Mouse (Mus musculus) heart, embryonic 13.5 days (tissue): ENCODE data around the gene 1700001C19Rik. TPM values are rescaled to one million over a fixed set of nuclear protein-coding genes. Genes with fewer than 3 reads are reported as not detected.
"Not testable (repeated sequence)": the region's sequence is repeated elsewhere in the genome, so short reads cannot be mapped to it uniquely, and the experiment has no call there.

Source experiments
- ATAC-seq: fragments of 200-750 bp; cut with Nextera tagmentation; 2 replicates; pipeline ENCODE4 v1.8.0; 2017; ENCODE audit warnings: moderate TSS enrichment; ENCODE audit not compliant: insufficient number of reproducible peaks, low FRiP score, low TSS enrichment; ENCODE audit errors: extremely low read depth
- H3K27ac ChIP-seq: fragments of 300-500 bp; sonication (generic); replicated peaks from 2 replicates; pipeline ENCODE4 v1.5.1; 2015; ENCODE audit warnings: moderate library complexity, mild to moderate bottlenecking, inconsistent platforms
- H3K27me3 ChIP-seq: fragments of 300-500 bp; sonication (generic); replicated peaks from 2 replicates; pipeline ENCODE4 v1.6.1; 2015; ENCODE audit warnings: mild to moderate bottlenecking, inconsistent platforms
- H3K36me3 ChIP-seq: fragments of 300-500 bp; sonication (generic); 2 replicates; pipeline ENCODE4 v1.6.1; 2015; ENCODE audit warnings: mild to moderate bottlenecking, inconsistent platforms
- H3K4me1 ChIP-seq: fragments of 300-500 bp; sonication (generic); 2 replicates; pipeline ENCODE4 v1.6.1; 2015; ENCODE audit warnings: inconsistent platforms
- H3K4me2 ChIP-seq: fragments of 300-500 bp; sonication (generic); 2 replicates; pipeline ENCODE4 v1.6.1; 2015; ENCODE audit warnings: inconsistent platforms, mild to moderate bottlenecking, moderate library complexity
- H3K4me3 ChIP-seq: fragments of 300-500 bp; sonication (generic); 2 replicates; pipeline ENCODE4 v1.5.1; 2015; ENCODE audit warnings: moderate library complexity, mild to moderate bottlenecking, inconsistent platforms
- H3K9ac ChIP-seq: fragments of 300-500 bp; sonication (generic); 2 replicates; pipeline ENCODE4 v1.6.1; 2015; ENCODE audit warnings: inconsistent platforms, mild to moderate bottlenecking, moderate library complexity
- H3K9me3 ChIP-seq: fragments of 300-500 bp; sonication (generic); 2 replicates; pipeline ENCODE4 v1.6.1; 2016; ENCODE audit warnings: inconsistent platforms
- WGBS: fragments of 180-500 bp; shearing (Covaris S2); methylation state at CpG from one replicate; pipeline ENCODE4 v1.1.7; 2015; ENCODE audit warnings: mixed read lengths; 5-methylcytosine and 5-hydroxymethylcytosine counted together
- polyA plus RNA-seq: library from polyadenylated mRNA; unstranded; fragments of >200 nt; fragmentation: Nextera tagmentation; extraction: Ambion mirVana; gene quantifications from 2 replicates; pipeline ENCODE4 v1.2.1, GENCODE M21; 2015

The 1700001C19Rik gene
- polyA plus RNA-seq, 1 experiment from 2014 or later, result 0.66 TPM

DNA sequence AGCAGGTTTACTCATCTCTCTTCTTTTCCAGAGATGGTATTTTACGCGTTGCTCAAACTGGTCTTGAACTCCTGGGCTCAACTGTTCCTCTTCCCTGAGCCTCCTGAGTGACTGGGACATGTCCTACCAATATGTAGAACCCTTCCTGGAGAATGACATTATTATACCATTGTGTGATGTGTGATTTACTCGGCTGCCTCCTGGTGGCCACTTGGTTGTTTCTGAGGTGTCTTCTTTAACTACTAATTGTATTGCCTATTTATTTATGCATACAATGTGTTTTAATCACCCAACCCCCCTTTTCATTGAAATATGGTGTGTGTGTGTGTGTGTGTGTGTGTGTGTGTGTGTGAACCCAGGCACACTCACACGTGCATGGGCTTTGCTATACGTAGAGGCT is 6.4 kb downstream of the 1700001C19Rik start:
- Histone ChIP-seq H3K9ac (no peak overlapping the region), H3K36me3 (no peaks in the 10 kb centered on the region), H3K4me2 (no peak overlapping the region), H3K4me1 (peaks cover 10% of the 10 kb centered on the region; the same call in 1 of the 2 replicates), H3K27me3 (no peaks in the 10 kb centered on the region; the same call in 1 of the 2 replicates), H3K4me3 (no peak overlapping the region), H3K27ac (no peak overlapping the region), H3K9me3 (no peaks in the 10 kb centered on the region)
- 63% methylated on average over 5 of the region's 5 CpGs for WGBS
- no peak for ATAC-seq

DNA sequence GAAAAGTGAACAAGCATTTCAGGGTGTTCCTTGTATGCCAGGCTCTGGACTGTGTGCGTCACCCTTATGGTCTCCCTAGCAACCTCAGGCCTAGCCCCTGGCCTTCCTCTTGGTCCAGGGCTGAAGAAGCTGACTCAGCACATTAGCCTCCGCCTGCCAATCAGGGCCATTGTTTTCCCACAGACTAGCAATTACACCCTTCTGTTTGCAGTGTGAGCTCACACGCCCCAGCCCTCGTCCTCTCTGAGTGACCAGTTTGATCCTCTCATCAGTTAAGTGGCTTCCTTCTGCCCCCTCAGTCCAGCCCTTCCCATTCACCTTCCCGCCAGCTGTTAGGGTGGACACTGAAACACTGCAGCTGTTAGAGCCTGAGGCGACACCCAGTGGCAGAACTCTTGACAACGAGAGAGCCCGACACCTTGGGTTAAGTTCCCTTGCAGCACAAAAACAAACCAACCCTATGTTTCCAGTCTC is 8.3 kb downstream of the 1700001C19Rik start:
- ATAC-seq, result no peak
- H3K9ac ChIP-seq, result no peak overlapping the region
- WGBS, result 8% methylated on average over 8 of the region's 8 CpGs

DNA sequence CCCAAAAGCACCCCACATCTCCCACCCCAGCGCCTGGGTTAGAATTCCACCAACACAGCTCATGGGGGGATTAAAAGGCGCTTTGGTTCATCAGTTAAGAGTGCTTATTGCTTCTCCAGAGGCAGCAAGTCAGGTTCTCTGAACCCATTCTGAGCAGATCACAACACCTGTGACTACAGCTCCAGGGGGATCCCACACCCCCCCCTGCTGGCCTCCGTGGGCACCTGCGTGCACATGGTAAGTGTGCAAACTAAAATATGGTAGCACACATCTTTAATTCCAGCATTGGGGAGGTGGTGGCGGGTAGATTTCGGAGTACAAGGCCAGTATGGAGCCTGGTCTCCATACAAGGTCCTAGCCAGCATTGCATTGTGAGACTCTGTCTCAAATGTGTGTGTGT is 9.9 kb downstream of the 1700001C19Rik start:
- Histone ChIP-seq H3K27ac (no peak overlapping the region), H3K9me3 (no peaks in the 10 kb centered on the region), H3K4me1 (peaks cover 12% of the 10 kb centered on the region; the same call in 1 of the 2 replicates), H3K4me2 (no peak overlapping the region), H3K9ac (no peak overlapping the region), H3K27me3 (no peaks in the 10 kb centered on the region; the same call in 1 of the 2 replicates), H3K4me3 (no peak overlapping the region), H3K36me3 (no peaks in the 10 kb centered on the region)
- no peak for ATAC-seq
- WGBS, result 71% methylated on average over 6 of the region's 6 CpGs

More for the DNA sequence above, 8.3 kb downstream of the 1700001C19Rik start:
- Histone ChIP-seq H3K27ac (no peak overlapping the region), H3K27me3 (no peaks in the 10 kb centered on the region; the same call in 1 of the 2 replicates), H3K4me3 (no peak overlapping the region), H3K4me2 (peak overlapping the region; percentile 45), H3K9me3 (no peaks in the 10 kb centered on the region), H3K36me3 (no peaks in the 10 kb centered on the region), H3K4me1 (peaks cover 17% of the 10 kb centered on the region; the same call in 1 of the 2 replicates)

DNA sequence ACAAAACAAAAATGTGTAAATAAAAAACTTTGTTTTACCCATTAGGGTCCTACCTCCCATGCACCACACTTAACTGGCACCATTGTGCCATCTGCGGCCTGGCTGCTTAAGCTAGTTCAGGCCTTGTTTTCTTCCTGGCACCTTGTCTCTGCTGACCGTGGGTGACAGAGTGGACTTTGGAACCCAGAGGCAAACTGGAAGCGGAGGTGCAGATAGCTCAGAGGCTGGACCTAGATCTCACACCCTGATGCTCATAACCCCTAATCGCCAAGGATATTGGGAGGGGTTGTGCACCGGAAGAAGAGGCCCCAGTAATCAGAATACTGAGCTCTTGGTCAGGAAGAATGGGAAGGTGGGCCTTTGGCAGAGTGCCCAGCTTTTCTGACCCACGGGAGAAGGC is 13.0 kb downstream of the 1700001C19Rik start:
- 60% methylated on average over 6 of the region's 6 CpGs for WGBS
- Histone ChIP-seq H3K4me2 (no peak overlapping the region), H3K27me3 (no peaks in the 10 kb centered on the region), H3K27ac (no peak overlapping the region), H3K9ac (no peak overlapping the region), H3K36me3 (no peaks in the 10 kb centered on the region), H3K4me1 (peaks cover 12% of the 10 kb centered on the region; the same call in 1 of the 2 replicates), H3K9me3 (no peaks in the 10 kb centered on the region), H3K4me3 (no peak overlapping the region)
- no peak for ATAC-seq

DNA sequence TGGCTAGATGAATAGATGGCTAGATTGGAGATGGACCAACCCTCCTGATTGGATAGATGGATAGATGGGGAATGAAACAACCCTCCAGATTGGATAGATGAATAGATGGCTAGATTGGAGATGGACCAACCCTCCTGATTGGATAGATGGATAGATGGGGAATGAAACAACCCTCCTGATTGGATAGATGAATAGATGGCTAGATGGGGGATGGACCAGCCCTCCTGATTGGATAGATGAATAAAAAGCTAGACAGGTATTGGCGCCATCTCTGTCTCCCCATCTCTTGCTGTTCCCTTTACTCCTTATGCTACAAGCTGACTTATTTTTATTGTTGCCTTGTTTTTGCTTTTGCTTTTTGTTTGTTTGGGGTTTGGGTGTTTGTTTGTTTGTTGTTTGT is 14.6 kb downstream of the 1700001C19Rik start:
- not testable (repeated sequence) for H3K9ac ChIP-seq, H3K4me3 ChIP-seq, H3K27me3 ChIP-seq, H3K4me2 ChIP-seq, ATAC-seq, H3K27ac ChIP-seq, H3K36me3 ChIP-seq, H3K4me1 ChIP-seq, H3K9me3 ChIP-seq
- WGBS, result 83% methylated on average over 1 of the region's 1 CpGs

DNA sequence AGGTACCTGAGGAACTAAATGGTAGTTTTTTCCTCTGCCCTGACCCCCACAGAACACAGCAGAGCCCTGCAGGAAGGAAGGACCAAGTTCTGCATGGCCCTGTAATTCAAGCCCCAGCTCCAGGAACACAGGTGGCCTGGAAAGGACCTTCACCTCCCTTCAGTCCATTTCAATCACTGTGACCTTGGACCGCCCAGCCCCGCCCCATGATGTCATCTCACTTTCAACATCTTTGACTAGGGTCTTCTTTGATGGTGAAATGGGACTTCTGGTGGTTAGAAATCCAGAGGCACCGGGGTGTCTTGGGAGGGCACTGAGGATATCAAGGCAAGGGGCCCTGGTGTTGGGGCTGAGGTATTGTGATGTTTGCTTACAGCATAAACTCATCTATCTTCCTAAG is 15.6 kb downstream of the 1700001C19Rik start:
- Histone ChIP-seq H3K9ac (no peak overlapping the region), H3K36me3 (no peaks in the 10 kb centered on the region), H3K27ac (no peak overlapping the region), H3K9me3 (no peaks in the 10 kb centered on the region), H3K4me1 (0 out of 2 replicates have a peak, but pooled peaks cover 6% of the 10 kb centered on the region), H3K4me2 (no peak overlapping the region), H3K4me3 (no peak overlapping the region), H3K27me3 (no peaks in the 10 kb centered on the region)
- ATAC-seq, result no peak
- WGBS, result 83% methylated on average over 3 of the region's 3 CpGs

DNA sequence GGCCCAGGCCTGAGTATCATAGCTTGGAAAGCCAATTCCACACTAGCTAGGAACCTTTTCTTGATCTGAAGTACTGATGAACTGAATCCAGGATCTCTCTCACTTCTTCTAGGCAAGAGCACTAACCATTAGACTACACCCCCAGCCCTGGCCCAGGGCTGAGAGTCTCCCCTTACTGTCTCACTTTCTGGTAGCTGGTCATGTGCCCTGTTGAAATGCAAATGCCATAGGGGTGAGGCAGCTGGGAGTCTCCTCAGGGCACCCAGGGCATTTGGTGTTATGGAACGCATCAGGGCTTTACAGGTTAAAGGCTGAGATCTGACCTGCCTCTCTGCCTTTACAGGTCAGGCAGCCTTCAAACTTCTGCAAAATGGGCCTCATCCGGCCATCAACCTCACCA is 17.0 kb downstream of the 1700001C19Rik start:
- no peak overlapping the region for H3K4me2 ChIP-seq
- 67% methylated on average over 2 of the region's 2 CpGs for WGBS
- H3K4me1 ChIP-seq, result 0 out of 2 replicates have a peak, but pooled peaks cover 6% of the 10 kb centered on the region
- no peaks in the 10 kb centered on the region; the same call in 1 of the 2 replicates for H3K9me3 ChIP-seq
- ATAC-seq, result no peak
- no peak overlapping the region for H3K4me3 ChIP-seq
- peaks cover 10% of the 10 kb centered on the region; the same call in 1 of the 2 replicates for H3K27me3 ChIP-seq
- H3K9ac ChIP-seq, result no peak overlapping the region
- no peaks in the 10 kb centered on the region for H3K36me3 ChIP-seq
- no peak overlapping the region for H3K27ac ChIP-seq

DNA sequence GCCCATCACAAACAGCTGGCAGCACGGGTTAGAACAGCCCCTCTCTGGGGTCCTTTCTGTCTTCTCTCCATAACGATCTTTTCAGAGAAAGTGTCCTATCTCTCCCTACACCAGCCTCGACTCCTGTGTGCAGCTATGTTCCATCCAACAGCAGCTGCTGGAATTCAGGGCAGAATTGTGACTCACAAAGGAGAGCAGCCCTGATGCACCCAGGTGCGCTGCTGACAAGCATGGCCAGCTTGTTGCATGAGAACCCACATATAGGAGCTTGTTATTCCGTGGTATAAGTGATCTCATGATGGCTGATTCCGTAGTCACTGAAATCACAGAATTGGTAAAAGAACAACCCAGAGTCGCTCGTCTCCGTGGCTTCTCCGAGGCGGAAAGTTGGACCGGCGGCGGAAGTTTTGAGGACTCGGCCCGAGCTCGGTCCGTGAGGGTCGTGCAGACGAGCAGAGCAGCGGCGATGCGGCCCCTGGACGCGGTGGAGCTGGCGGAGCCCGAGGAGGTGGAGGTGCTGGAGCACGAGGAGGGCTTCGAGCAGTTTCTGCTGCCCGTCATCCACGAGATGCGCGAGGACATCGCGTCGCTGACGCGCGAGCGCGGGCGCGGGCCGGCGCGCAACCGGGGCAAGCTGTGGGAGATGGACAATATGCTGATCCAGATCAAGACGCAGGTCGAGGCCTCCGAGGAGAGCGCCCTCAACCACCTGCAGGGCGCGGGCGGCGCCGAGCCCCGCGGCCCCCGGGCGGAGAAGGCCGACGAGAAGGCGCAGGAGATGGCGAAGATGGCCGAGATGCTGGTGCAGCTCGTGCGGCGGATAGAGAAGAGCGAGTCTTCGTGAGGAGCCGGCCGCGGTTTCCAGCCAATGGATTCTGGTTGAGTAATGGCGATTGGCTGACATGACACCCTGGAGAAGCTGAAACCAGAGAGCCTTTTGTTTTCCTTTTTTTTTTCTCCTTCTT is 27.0 kb downstream of the 1700001C19Rik start:
- peak overlapping the region; percentile 72 for H3K4me2 ChIP-seq
- H3K27me3 ChIP-seq, result peaks cover 85% of the 10 kb centered on the region
- not testable (repeated sequence) for H3K9me3 ChIP-seq, H3K27ac ChIP-seq, H3K4me1 ChIP-seq, ATAC-seq, H3K36me3 ChIP-seq
- WGBS, result 4% methylated on average over 74 of the region's 74 CpGs
- peak overlapping the region; percentile 50 for H3K4me3 ChIP-seq
- 0 out of 2 replicates have a peak overlapping the region, but pooled peaks have one; percentile 56 for H3K9ac ChIP-seq

DNA sequence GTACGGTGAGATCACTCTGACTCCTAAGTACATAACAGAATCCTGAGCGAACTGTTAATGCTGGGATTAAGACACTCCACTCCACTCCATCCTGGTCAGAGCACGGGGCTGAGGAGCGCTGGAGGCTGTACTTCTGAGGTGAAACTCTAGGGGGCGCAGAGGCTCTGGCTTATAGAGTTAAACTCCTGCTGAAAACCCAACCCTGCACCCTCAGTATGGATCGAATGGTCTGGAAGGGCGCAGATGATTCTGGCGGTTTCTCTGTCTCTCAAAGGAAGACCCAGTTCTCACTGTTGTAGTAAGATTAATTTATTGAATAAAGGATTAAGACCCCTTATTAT is 28.6 kb downstream of the 1700001C19Rik start:
- peaks cover 83% of the 10 kb centered on the region for H3K27me3 ChIP-seq
- WGBS, result 27% methylated on average over 8 of the region's 8 CpGs
- no peak for ATAC-seq

DNA sequence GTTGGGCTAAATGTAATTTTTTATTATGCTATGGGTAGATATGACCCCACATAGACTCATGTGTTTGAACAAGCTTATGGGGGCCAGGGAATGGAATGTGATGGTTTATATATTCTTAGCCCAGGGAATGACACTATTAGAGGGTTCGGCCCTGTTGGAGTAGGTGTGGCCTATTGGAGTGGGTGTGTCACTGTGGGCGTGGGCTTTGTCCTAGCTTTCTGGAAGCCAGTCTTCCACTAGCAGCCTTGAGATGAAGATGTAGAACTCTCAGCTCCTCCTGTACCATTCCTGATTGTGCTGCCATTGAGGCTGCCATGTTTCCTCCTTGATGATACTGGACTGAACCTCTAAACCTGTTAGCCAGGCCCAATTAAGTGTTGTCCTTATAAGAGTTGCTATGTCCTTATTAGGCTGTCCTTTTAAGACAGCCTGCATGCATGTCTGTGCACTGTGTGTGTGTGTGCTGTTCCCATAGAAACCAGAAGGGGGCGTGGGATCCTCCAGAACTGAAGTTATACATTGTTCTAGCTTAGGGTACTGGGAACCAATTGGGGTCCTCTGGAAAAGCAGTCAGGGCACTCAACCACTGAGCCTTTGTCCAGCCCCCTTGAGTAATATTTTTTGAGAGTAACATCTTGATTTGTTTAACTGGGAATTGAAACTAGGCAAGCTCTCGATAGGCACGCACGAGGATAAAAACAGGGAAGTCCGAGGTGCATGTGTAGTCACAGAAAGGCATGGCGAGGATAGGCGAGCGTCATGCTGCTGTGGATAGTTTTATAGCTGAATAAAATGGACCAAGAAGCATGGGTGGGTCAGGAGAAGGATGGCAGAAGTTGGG is 29.2 kb downstream of the 1700001C19Rik start:
- H3K4me3 ChIP-seq, result no peak overlapping the region
- no peak for ATAC-seq
- no peak overlapping the region for H3K27ac ChIP-seq
- peaks cover 82% of the 10 kb centered on the region for H3K27me3 ChIP-seq
- H3K4me2 ChIP-seq, result no peak overlapping the region
- no peaks in the 10 kb centered on the region for H3K9me3 ChIP-seq
- H3K9ac ChIP-seq, result no peak overlapping the region
- no peaks in the 10 kb centered on the region for H3K4me1 ChIP-seq
- WGBS, result 59% methylated on average over 10 of the region's 10 CpGs
- no peaks in the 10 kb centered on the region for H3K36me3 ChIP-seq

More for the DNA sequence above, 28.6 kb downstream of the 1700001C19Rik start:
- H3K9me3 ChIP-seq, result no peaks in the 10 kb centered on the region
- no peak overlapping the region for H3K27ac ChIP-seq
- no peak overlapping the region for H3K4me2 ChIP-seq
- H3K9ac ChIP-seq, result no peak overlapping the region
- H3K36me3 ChIP-seq, result no peaks in the 10 kb centered on the region
- H3K4me1 ChIP-seq, result no peaks in the 10 kb centered on the region
- no peak overlapping the region for H3K4me3 ChIP-seq

DNA sequence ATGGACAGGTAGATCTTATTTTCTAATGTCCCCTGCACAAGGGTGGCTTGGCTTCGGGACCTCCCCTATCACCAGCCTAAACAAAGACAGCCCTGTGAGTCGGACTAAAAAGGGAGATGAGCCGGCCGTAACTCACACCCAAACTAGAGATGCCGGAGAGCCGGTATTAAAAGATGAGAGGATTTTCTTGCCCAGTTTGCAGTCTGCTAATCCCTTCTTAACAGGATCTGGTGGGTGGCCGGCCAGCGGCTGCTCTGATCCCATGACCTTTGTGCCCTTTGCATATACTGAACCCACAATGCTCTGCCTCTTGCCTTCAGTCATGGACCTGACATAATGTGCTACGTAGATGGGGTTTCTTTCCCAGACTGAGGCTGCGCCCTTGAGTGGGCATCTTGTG is 36.7 kb downstream of the 1700001C19Rik start, which contains the start of gene Guca1a:
Guca1a (minus strand) TSS at position 134 of the 400 bp plus-strand sequence.
- Histone ChIP-seq H3K9ac (no peak within 1 kb of the TSS), H3K4me3 (no peak within 1 kb of the TSS), H3K4me1 (peaks cover 4% of the 10 kb centered on the region; the same call in 1 of the 2 replicates), H3K27ac (no peak within 1 kb of the TSS), H3K4me2 (no peak within 1 kb of the TSS), H3K27me3 (peaks cover 61% of the 10 kb centered on the region), H3K9me3 (no peaks in the 10 kb centered on the region), H3K36me3 (no peaks in the 10 kb centered on the region)
- no peak for ATAC-seq
- 59% methylated on average over 10 of the region's 10 CpGs for WGBS
